8 mouse cellular contexts compared by ENCODE assay signal in genomic region chr12:118301072-118301865, GRCm38 (mm10). TPM values are rescaled to one million over a fixed set of nuclear protein-coding genes. Genes with fewer than 3 reads are reported as not detected.
DNase-seq lines count a peak whose midpoint lies in the region; ATAC-seq and TF ChIP-seq lines count a peak whose summit lies in the region.

Gene Sp4, minus strand, starts transcription at chr12:118301440.

- intact Hi-C loops in heart, adult 2 months (cut with DNase I), result loop anchor here (10.0 kb wide), 1 partner anchor 544 kb away; the partner anchor contains the start of gene Sp8

- H3K27me3 ChIP-seq in embryonic facial prominence, embryonic 14.5 days (replicated peaks; ENCODE audit: control insufficient read depth, insufficient read depth, low read length), result no peaks in the 10 kb centered on the region
- no peaks in the 10 kb centered on the region for H3K27me3 ChIP-seq in heart, adult 2 months (ENCODE audit: control insufficient read depth, insufficient read depth, low read length)
- no peaks in the 10 kb centered on the region for H3K27me3 ChIP-seq in limb, embryonic 13.5 days
- no peaks in the 10 kb centered on the region for H3K27me3 ChIP-seq in midbrain, embryonic 16.5 days (ENCODE audit: control insufficient read depth, insufficient read depth, low read depth, low read length)

- TF ChIP-seq POLR2A in heart, adult 2 months (IDR thresholded peaks at IDR 0.05; ENCODE audit: insufficient read depth, low read depth, low read length), result no peak; the same call in 1 of the 2 replicates

- H3K36me3 ChIP-seq in embryonic facial prominence, embryonic 14.5 days (ENCODE audit: control insufficient read depth, insufficient read depth, low read length), result no peaks in the 10 kb centered on the region
- H3K36me3 ChIP-seq in heart, adult 2 months (ENCODE audit: control insufficient read depth, insufficient read depth, low read length), result peaks cover 7% of the 10 kb centered on the region
- peaks cover 6% of the 10 kb centered on the region for H3K36me3 ChIP-seq in limb, embryonic 13.5 days
- H3K36me3 ChIP-seq in midbrain, embryonic 16.5 days (ENCODE audit: control insufficient read depth, insufficient read depth, low read length), result no peaks in the 10 kb centered on the region

- peak within 1 kb of the TSS; percentile 96 for H3K27ac ChIP-seq in embryonic facial prominence, embryonic 14.5 days (replicated peaks; ENCODE audit: low read depth, low read length)
- H3K27ac ChIP-seq in heart, adult 2 months, result peak within 1 kb of the TSS; percentile 95
- peak within 1 kb of the TSS; percentile 94 for H3K27ac ChIP-seq in limb, embryonic 13.5 days
- peak within 1 kb of the TSS; percentile 95 for H3K27ac ChIP-seq in midbrain, embryonic 16.5 days (ENCODE audit: low read length)

- peak; percentile 92 for ATAC-seq in embryonic facial prominence, embryonic 14.5 days (ENCODE audit: low read depth)
- peak; percentile 88 for ATAC-seq in limb, embryonic 13.5 days (ENCODE audit: low FRiP score, low read depth)
- peak; percentile 94 for ATAC-seq in midbrain, embryonic 16.5 days

- peak; percentile 27 for TF ChIP-seq CTCF in heart, adult 2 months (IDR thresholded peaks at IDR 0.05)

- no peak for TF ChIP-seq EP300 in heart, adult 2 months (IDR thresholded peaks at IDR 0.05; ENCODE audit: insufficient read depth, low read depth, low read length)

- peak within 1 kb of the TSS; percentile 95 for H3K4me3 ChIP-seq in embryonic facial prominence, embryonic 14.5 days (ENCODE audit: low read depth, low read length)
- H3K4me3 ChIP-seq in heart, adult 2 months, result peak within 1 kb of the TSS; percentile 79
- H3K4me3 ChIP-seq in limb, embryonic 13.5 days, result peak within 1 kb of the TSS; percentile 85
- peak within 1 kb of the TSS; percentile 86 for H3K4me3 ChIP-seq in midbrain, embryonic 16.5 days (ENCODE audit: low read depth, low read length)

- WGBS in embryonic facial prominence, embryonic 14.5 days, result 4% methylated on average over 13 of the region's 78 CpGs
- WGBS in heart, adult 2 months, result under 1% methylated on average over 74 of the region's 78 CpGs
- under 1% methylated on average over 66 of the region's 78 CpGs for WGBS in limb, embryonic 13.5 days
- WGBS in midbrain, embryonic 16.5 days, result under 1% methylated on average over 50 of the region's 78 CpGs

- DNase-seq in 3T3-L1 (ENCODE audit: low read depth, low spot score), result peak; percentile 91
- peak; percentile 81 to 83 for DNase-seq in adrenal gland, postnatal 4 days (ENCODE audit: low spot score in 2 of 2)
- peak; percentile 97 for DNase-seq in embryonic facial prominence, embryonic 14.5 days (ENCODE audit: low spot score)
- DNase-seq in heart, adult 2 months, result peak; percentile 93 to 96
- peak; percentile 92 to 95 for DNase-seq in kidney, adult 8-10 months
- DNase-seq in spleen, postnatal 10 days (ENCODE audit: low spot score in 2 of 2), result peak; percentile 85 to 94

- peak within 1 kb of the TSS; percentile 78 for H3K9ac ChIP-seq in embryonic facial prominence, embryonic 14.5 days (ENCODE audit: low read depth, low read length)
- H3K9ac ChIP-seq in heart, adult 2 months (ENCODE audit: low read depth, low read length), result peak within 1 kb of the TSS; percentile 74
- peak within 1 kb of the TSS; percentile 79 for H3K9ac ChIP-seq in limb, embryonic 13.5 days
- peak within 1 kb of the TSS; percentile 80 for H3K9ac ChIP-seq in midbrain, embryonic 16.5 days (ENCODE audit: low read depth, low read length)

- H3K79me2 ChIP-seq in heart, adult 2 months (replicated peaks; ENCODE audit: control insufficient read depth, insufficient read depth, low read length), result no peaks in the 10 kb centered on the region

- H3K9me3 ChIP-seq in embryonic facial prominence, embryonic 14.5 days (ENCODE audit: control insufficient read depth, low read length), result no peaks in the 10 kb centered on the region
- no peaks in the 10 kb centered on the region for H3K9me3 ChIP-seq in limb, embryonic 13.5 days
- no peaks in the 10 kb centered on the region for H3K9me3 ChIP-seq in midbrain, embryonic 16.5 days (replicated peaks; ENCODE audit: control insufficient read depth, low read length, poor library complexity, severe bottlenecking)

- peaks cover 25% of the 10 kb centered on the region for H3K4me1 ChIP-seq in embryonic facial prominence, embryonic 14.5 days (ENCODE audit: control insufficient read depth, insufficient read depth, low read length)
- H3K4me1 ChIP-seq in heart, adult 2 months (ENCODE audit: control insufficient read depth, insufficient read depth, low read length), result peaks cover 7% of the 10 kb centered on the region
- H3K4me1 ChIP-seq in limb, embryonic 13.5 days, result peaks cover 34% of the 10 kb centered on the region
- H3K4me1 ChIP-seq in midbrain, embryonic 16.5 days (ENCODE audit: control insufficient read depth, insufficient read depth, low read length), result peaks cover 31% of the 10 kb centered on the region

- peak within 1 kb of the TSS; percentile 78 for H3K4me2 ChIP-seq in embryonic facial prominence, embryonic 14.5 days (ENCODE audit: low read depth, low read length)
- peak within 1 kb of the TSS; percentile 74 for H3K4me2 ChIP-seq in limb, embryonic 13.5 days (replicated peaks)
- H3K4me2 ChIP-seq in midbrain, embryonic 16.5 days (ENCODE audit: low read length), result peak within 1 kb of the TSS; percentile 78

RNA-seq across cellular contexts. Expression of gene Sp4, which starts in this region (rescaled TPM):
- total RNA-seq in adrenal gland, postnatal 4 days (2021), result 10 to 100 TPM; 12.3 to 13.7 TPM
- polyA plus RNA-seq in embryonic facial prominence, embryonic 14.5 days (2014; fragmentation: Nextera tagmentation; extraction: Ambion mirVana), result 8.3 and 9.7 TPM in 2 replicates
- total RNA-seq in heart, adult 2 months (2021), result 10 to 100 TPM in 1 of 2 experiments, 1 to 10 TPM in 1; 9.5 to 12.0 TPM
- 4.4 and 7.4 TPM in 2 replicates for polyA plus RNA-seq in heart, adult 2 months (2012; rRNA removed)
- polyA plus RNA-seq in limb, embryonic 13.5 days (2015; fragmentation: Nextera tagmentation; extraction: Ambion mirVana), result 9.9 and 10.2 TPM in 2 replicates
- 22.6 and 26.7 TPM in 2 replicates for polyA plus RNA-seq in midbrain, embryonic 16.5 days (2015; fragmentation: Nextera tagmentation; extraction: Ambion mirVana)

Comparison
In these comparisons a context has a peak if more than half of its experiments do, and no peak if none do; other contexts are left out.
1. Peak in every context shown above with its lines: DNase-seq, ATAC-seq, H3K4me3 ChIP-seq and H3K27ac ChIP-seq.